Mouse (Mus musculus) G1E (cell line): ENCODE measurements around the gene Ybx2. TPM values are rescaled to one million over a fixed set of nuclear protein-coding genes. Genes with fewer than 3 reads are reported as not detected.
"Not testable (repeated sequence)": the region's sequence is repeated elsewhere in the genome, so short reads cannot be mapped to it uniquely, and the experiment has no call there.

Source experiments
- ATAC-seq: 2 replicates; pipeline ENCODE4 v1.8.0; 2016; ENCODE audit warnings: mild to moderate bottlenecking; ENCODE audit not compliant: insufficient number of reproducible peaks, poor library complexity, low FRiP score, severe bottlenecking; ENCODE audit errors: extremely low read depth
- DNase-seq: peaks from one replicate; pipeline ENCODE4 v3.0.0; 2012; ENCODE audit warnings: low spot score
- H3K27me3 ChIP-seq: 2 replicates; pipeline ENCODE4 v1.6.1; 2012; ENCODE audit warnings: mild to moderate bottlenecking, low read length, inconsistent platforms; ENCODE audit not compliant: insufficient read depth
- H3K36me3 ChIP-seq: replicated peaks from 2 replicates; pipeline ENCODE3; 2012; ENCODE audit warnings: mild to moderate bottlenecking, inconsistent platforms
- H3K4me1 ChIP-seq: 2 replicates; pipeline ENCODE4 v1.6.1; 2012; ENCODE audit warnings: low read depth, low read length, inconsistent platforms, mixed read lengths; ENCODE audit not compliant: insufficient read depth
- H3K4me3 ChIP-seq: 2 replicates; pipeline ENCODE4 v1.5.1; 2012; ENCODE audit warnings: low read depth, mild to moderate bottlenecking, inconsistent platforms, low read length, moderate library complexity, mixed read lengths
- H3K9me3 ChIP-seq: replicated peaks from 2 replicates; pipeline ENCODE4 v1.6.1; 2012; ENCODE audit warnings: inconsistent platforms
- CTCF ChIP-seq: IDR thresholded peaks from 2 replicates; pipeline ENCODE4 v1.5.1; 2012; ENCODE audit warnings: low read depth, low read length, inconsistent platforms, mixed read lengths
- GATA1 ChIP-seq: IDR thresholded peaks from 2 replicates; pipeline ENCODE4 v1.6.1; 2012; ENCODE audit warnings: borderline replicate concordance, low read length, inconsistent platforms, mixed read lengths
- GATA2 ChIP-seq: IDR thresholded peaks from 2 replicates; pipeline ENCODE4 v1.6.1; 2012; ENCODE audit warnings: low read depth, low read length, inconsistent platforms, borderline replicate concordance
- POLR2AphosphoS5 ChIP-seq: IDR thresholded peaks from 2 replicates; pipeline ENCODE4 v1.6.1; 2012; ENCODE audit warnings: low read depth, low read length, inconsistent platforms; ENCODE audit not compliant: insufficient replicate concordance
- TAL1 ChIP-seq: conservative IDR thresholded peaks from 2 replicates; pipeline ENCODE4 v1.6.1; 2012; ENCODE audit warnings: low read depth, low read length, inconsistent platforms, mixed read lengths
- polyA plus RNA-seq: library from polyadenylated mRNA; stranded (reverse); fragments of >175 nt; gene quantifications from 2 replicates; pipeline ENCODE4 v1.2.3, GENCODE M21; 2012
- total RNA-seq, 2 experiments: library from RNA; stranded (forward) in 1 of 2; stranded (reverse) in 1 of 2; fragments of 200-1000 nt in 1 of 2; fragments of >200 nt in 1 of 2; fragmentation: Nextera tagmentation in 1 of 2; gene quantifications; 2 replicates each; pipeline ENCODE4 v1.2.3; 2014 to 2017

The Ybx2 gene
- total and polyA plus RNA-seq, 3 experiments = 1.4 TPM; not detected in 2

DNA sequence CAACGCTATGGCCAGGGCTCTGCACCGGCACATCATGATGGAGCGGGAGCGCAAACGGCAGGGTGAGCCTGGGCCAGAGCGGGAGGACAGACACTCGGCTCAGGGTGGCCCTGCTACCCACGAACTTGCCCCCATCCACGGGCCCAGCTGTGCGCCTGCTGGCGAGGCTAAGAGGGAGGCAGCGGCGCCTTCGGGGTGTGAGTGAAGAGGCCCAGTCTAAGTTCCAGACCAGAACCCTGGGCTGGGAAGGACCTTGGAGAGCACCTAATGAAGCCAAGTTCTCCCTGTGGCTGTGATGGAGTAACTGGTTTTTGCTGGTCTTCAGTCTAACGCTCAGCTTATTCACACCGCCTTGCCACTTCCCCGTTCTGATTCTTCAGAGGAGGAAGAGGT, 21.2 kb upstream of the Ybx2 start:
- H3K4me1 ChIP-seq = peaks cover 79% of the 10 kb centered on the region
- no peaks in the 10 kb centered on the region for H3K27me3 ChIP-seq
- peak overlapping the region; percentile 91 for H3K4me3 ChIP-seq
- no peak for DNase-seq
- no peak for ATAC-seq
- H3K36me3 ChIP-seq = peaks cover 96% of the 10 kb centered on the region
- TF ChIP-seq GATA2 (no peak), POLR2AphosphoS5 (no peak; the same call in 1 of the 2 replicates)
- no peaks in the 10 kb centered on the region for H3K9me3 ChIP-seq

- no peak for ATAC-seq
- peak; percentile 90; the same call in 1 of the 2 replicates for TF ChIP-seq POLR2AphosphoS5
- no peak for TF ChIP-seq GATA1
- Histone ChIP-seq H3K27me3 (no peaks in the 10 kb centered on the region), H3K4me3 (peak overlapping the region; percentile 91), H3K36me3 (peaks cover 96% of the 10 kb centered on the region), H3K4me1 (peaks cover 79% of the 10 kb centered on the region), H3K9me3 (no peaks in the 10 kb centered on the region)
- DNase-seq = no peak
Observed at GRCm38 (mm10) chr11:69914917-69915430, 20.6 kb upstream of the Ybx2 start.

DNA sequence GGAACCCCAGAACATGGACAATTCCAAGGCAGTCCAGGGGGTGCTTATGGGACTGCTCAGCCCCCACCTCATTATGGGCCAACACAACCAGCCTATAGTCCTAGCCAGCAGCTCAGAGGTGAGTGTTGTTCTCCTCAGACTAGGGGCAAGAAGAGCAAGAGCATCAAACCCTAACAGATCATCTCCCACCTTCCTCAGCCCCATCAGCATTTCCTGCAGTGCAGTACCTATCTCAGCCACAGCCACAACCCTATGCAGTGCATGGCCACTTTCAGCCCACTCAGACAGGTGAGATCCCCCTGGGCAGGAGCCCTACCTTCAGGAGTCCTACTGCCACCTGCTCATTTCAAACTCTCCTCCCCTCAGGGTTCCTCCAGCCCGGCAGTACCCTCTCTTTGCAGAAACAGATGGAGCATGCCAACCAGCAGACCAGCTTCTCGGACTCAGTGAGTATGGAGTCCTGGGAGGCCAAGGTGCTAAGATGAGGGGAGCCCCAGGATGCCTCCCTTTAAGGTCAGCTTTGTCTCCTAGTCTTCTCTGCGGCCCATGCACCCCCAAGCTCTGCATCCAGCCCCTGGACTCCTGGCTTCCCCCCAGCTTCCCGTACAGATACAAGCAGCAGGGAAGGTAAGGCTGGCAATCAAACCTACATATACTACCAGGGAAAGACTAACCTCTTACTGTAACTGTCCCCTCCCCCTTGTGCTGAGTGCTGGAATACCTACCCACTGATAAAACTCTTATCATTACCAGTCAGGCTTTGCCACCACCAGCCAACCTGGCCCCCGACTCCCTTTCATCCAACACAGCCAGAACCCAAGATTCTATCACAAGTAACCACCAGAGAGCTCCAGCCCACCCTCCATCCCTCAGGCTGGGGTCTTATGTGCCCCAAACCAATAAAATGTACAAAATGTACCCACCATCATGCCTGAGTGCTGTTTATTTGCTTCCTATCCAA, 19.6 kb upstream of the Ybx2 start:
- ATAC-seq (peak; percentile 29; the same call in 1 of the 2 replicates), DNase-seq (peak; percentile 64)
- Histone ChIP-seq H3K27me3 (no peaks in the 10 kb centered on the region), H3K9me3 (no peaks in the 10 kb centered on the region), H3K4me3 (peak overlapping the region; percentile 91), H3K36me3 (peaks cover 92% of the 10 kb centered on the region), H3K4me1 (peaks cover 75% of the 10 kb centered on the region)
- TF ChIP-seq GATA2 = no peak
- 0 out of 2 replicates have a peak, but pooled peaks have one; percentile 19 for TF ChIP-seq CTCF
- TF ChIP-seq POLR2AphosphoS5 = peak; percentile 87; the same call in 1 of the 2 replicates
- TF ChIP-seq TAL1 = peak; percentile 96
- TF ChIP-seq GATA1 = no peak

DNA sequence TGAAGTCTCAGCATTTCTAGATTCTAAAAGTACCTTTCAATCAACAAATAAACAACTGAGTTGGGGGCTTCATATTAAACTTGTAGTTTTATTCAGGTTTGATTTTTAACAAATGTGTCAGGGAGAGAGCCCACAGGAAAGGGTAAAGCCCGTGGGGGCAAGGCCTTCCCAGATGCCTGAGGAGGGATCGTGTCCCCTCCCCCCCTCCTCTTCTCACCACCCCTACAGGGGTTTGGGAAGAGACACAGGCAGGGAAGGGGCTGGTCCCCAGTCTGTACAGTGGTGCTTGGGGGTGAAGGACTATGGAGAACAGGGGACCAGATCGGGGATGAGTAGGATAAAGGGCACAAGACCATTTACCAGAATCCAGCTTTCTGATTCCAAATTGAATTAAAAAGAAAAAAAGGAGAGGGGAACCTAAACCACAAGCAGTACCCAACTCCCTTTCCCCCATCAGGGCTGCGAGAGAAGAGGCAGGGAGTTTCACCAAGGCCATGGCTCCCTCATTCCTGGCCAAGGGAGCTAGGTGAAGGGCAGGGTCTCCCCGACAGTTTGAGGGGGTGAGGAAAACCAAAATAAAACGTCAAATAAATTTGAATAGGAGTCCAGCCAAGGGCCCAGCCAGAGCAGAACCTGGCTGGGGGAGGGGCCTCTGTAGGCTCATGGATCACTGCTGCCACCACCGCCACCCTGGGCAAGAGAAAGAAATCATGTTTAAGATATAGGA, 18.8 kb upstream of the Ybx2 start:
- ATAC-seq, H3K27me3 ChIP-seq, H3K9me3 ChIP-seq, DNase-seq: not testable (repeated sequence)
- H3K4me1 ChIP-seq = peaks cover 68% of the 10 kb centered on the region
- H3K36me3 ChIP-seq = peaks cover 84% of the 10 kb centered on the region
- peak overlapping the region; percentile 91; the same call in 1 of the 2 replicates for H3K4me3 ChIP-seq

- TF ChIP-seq TAL1 (no peak), CTCF (no peak), GATA2 (no peak), GATA1 (no peak), POLR2AphosphoS5 (no peak)
- no peak for ATAC-seq
- no peak for DNase-seq
- Histone ChIP-seq H3K4me3 (peak overlapping the region; percentile 55; the same call in 1 of the 2 replicates), H3K9me3 (no peaks in the 10 kb centered on the region), H3K4me1 (peaks cover 66% of the 10 kb centered on the region), H3K27me3 (no peaks in the 10 kb centered on the region), H3K36me3 (peaks cover 77% of the 10 kb centered on the region)
Observed at GRCm38 (mm10) chr11:69917379-69917948, 18.1 kb upstream of the Ybx2 start.

GRCm38 (mm10) chr11:69918118-69918517, 17.5 kb upstream of the Ybx2 start:
- Histone ChIP-seq H3K4me1 (peaks cover 66% of the 10 kb centered on the region), H3K9me3 (no peaks in the 10 kb centered on the region), H3K27me3 (no peaks in the 10 kb centered on the region), H3K36me3 (peaks cover 71% of the 10 kb centered on the region), H3K4me3 (peak overlapping the region; percentile 96; the same call in 1 of the 2 replicates)
- no peak for DNase-seq
- ATAC-seq = no peak
- no peak for TF ChIP-seq GATA1
- TF ChIP-seq POLR2AphosphoS5 = peak; percentile 46; the same call in 1 of the 2 replicates
- TF ChIP-seq CTCF = no peak
- no peak for TF ChIP-seq TAL1
- no peak for TF ChIP-seq GATA2
